Mouse (Mus musculus) midbrain, embryonic 11.5 days (tissue): ENCODE data around the gene Gpr176. TPM values are rescaled to one million over a fixed set of nuclear protein-coding genes. Genes with fewer than 3 reads are reported as not detected.
A peak's percentile ranks its signal among the peaks of the same experiment; 100 is the strongest.

Source experiments
- ATAC-seq: fragments of 200-750 bp; cut with Nextera tagmentation; 2 replicates; pipeline ENCODE4 v1.8.0; 2017; ENCODE audit warnings: moderate TSS enrichment, moderate library complexity; ENCODE audit not compliant: low FRiP score
- DNase-seq: peaks from one replicate; pipeline ENCODE4 v3.0.0; 2015; ENCODE audit warnings: low spot score; ENCODE audit errors: missing footprints
- H3K27ac ChIP-seq: fragments of 300-500 bp; sonication (generic); 2 replicates; pipeline ENCODE4 v1.5.1; 2014; ENCODE audit warnings: low read depth, low read length
- H3K27me3 ChIP-seq: fragments of 300-500 bp; sonication (generic); 2 replicates; pipeline ENCODE4 v1.6.1; 2014; ENCODE audit warnings: mild to moderate bottlenecking, low read length, moderate library complexity, mixed read lengths; ENCODE audit not compliant: control insufficient read depth, insufficient read depth
- H3K36me3 ChIP-seq: fragments of 300-500 bp; sonication (generic); 2 replicates; pipeline ENCODE4 v1.6.1; 2014; ENCODE audit warnings: mild to moderate bottlenecking, low read length, moderate library complexity, mixed read lengths; ENCODE audit not compliant: control insufficient read depth, insufficient read depth
- H3K4me1 ChIP-seq: fragments of 300-500 bp; sonication (generic); 2 replicates; pipeline ENCODE4 v1.6.1; 2014; ENCODE audit warnings: low read length; ENCODE audit not compliant: control insufficient read depth, insufficient read depth
- H3K4me2 ChIP-seq: fragments of 300-500 bp; sonication (generic); 2 replicates; pipeline ENCODE4 v1.6.1; 2014; ENCODE audit warnings: mild to moderate bottlenecking, moderate library complexity
- H3K4me3 ChIP-seq: fragments of 300-500 bp; sonication (generic); 2 replicates; pipeline ENCODE4 v1.5.1; 2014; ENCODE audit warnings: low read depth, low read length
- H3K9ac ChIP-seq: fragments of 300-500 bp; sonication (generic); 2 replicates; pipeline ENCODE4 v1.6.1; 2014; ENCODE audit warnings: low read length
- H3K9me3 ChIP-seq: fragments of 300-500 bp; sonication (generic); 2 replicates; pipeline ENCODE4 v1.6.1; 2016; ENCODE audit warnings: low read length; ENCODE audit not compliant: control insufficient read depth
- WGBS: fragments of 180-500 bp; shearing (Covaris S2); extraction: QIAGEN DNeasy Blood & Tissue Kit; methylation state at CpG from one replicate; pipeline ENCODE4 v1.1.7; 2014; 5-methylcytosine and 5-hydroxymethylcytosine counted together
- polyA plus RNA-seq: library from polyadenylated mRNA; unstranded; fragments of >200 nt; fragmentation: Nextera tagmentation; extraction: Ambion mirVana; gene quantifications from 2 replicates; pipeline ENCODE4 v1.2.1, GENCODE M21; 2014

Gpr176 gene
- polyA plus RNA-seq, 1 experiment from 2014 or later: 0.25 TPM

- no peak for ATAC-seq
- WGBS: 58% methylated on average over 1 of the region's 1 CpGs
- Histone ChIP-seq H3K4me1 (no peaks in the 10 kb centered on the region), H3K36me3 (no peaks in the 10 kb centered on the region), H3K4me3 (no peak overlapping the region), H3K9ac (no peak overlapping the region), H3K9me3 (no peaks in the 10 kb centered on the region), H3K27ac (no peak overlapping the region), H3K27me3 (no peaks in the 10 kb centered on the region), H3K4me2 (no peak overlapping the region)
- no peak for DNase-seq
Measured at GRCm38 (mm10) chr2:118379756-118380155, 6.5 kb upstream of the Gpr176 start.

- H3K4me3 ChIP-seq: no peak overlapping the region
- H3K27ac ChIP-seq: no peak overlapping the region
- H3K9me3 ChIP-seq: no peaks in the 10 kb centered on the region
- H3K4me1 ChIP-seq: peaks cover 10% of the 10 kb centered on the region
- H3K9ac ChIP-seq: no peak overlapping the region
- DNase-seq (no peak), ATAC-seq (no peak)
- peaks cover 20% of the 10 kb centered on the region for H3K27me3 ChIP-seq
- no peaks in the 10 kb centered on the region for H3K36me3 ChIP-seq
- no peak overlapping the region for H3K4me2 ChIP-seq
Measured at GRCm38 (mm10) chr2:118375931-118376330, 2.7 kb upstream of the Gpr176 start.

- no peak for DNase-seq
- Histone ChIP-seq H3K9ac (no peak overlapping the region), H3K4me2 (no peak overlapping the region), H3K36me3 (no peaks in the 10 kb centered on the region), H3K4me1 (peaks cover 10% of the 10 kb centered on the region), H3K27me3 (peaks cover 20% of the 10 kb centered on the region), H3K9me3 (no peaks in the 10 kb centered on the region), H3K27ac (no peak overlapping the region), H3K4me3 (no peak overlapping the region)
- ATAC-seq: no peak
- WGBS: 83% methylated on average over 1 of the region's 1 CpGs
Measured at GRCm38 (mm10) chr2:118375522-118375921, 2.3 kb upstream of the Gpr176 start.

GRCm38 (mm10) chr2:118373572-118374279, 507 bp upstream of the Gpr176 start:
- Histone ChIP-seq H3K9ac (peak overlapping the region; percentile 46), H3K27me3 (peaks cover 20% of the 10 kb centered on the region), H3K9me3 (no peaks in the 10 kb centered on the region), H3K36me3 (no peaks in the 10 kb centered on the region), H3K4me1 (peaks cover 10% of the 10 kb centered on the region), H3K4me3 (peak overlapping the region; percentile 46), H3K27ac (no peak overlapping the region), H3K4me2 (peak overlapping the region; percentile 94)
- ATAC-seq (peak; percentile 92), DNase-seq (peak; percentile 97)
- WGBS: 3% methylated on average over 43 of the region's 43 CpGs

- ATAC-seq (peak; percentile 14; the same call in 1 of the 2 replicates), DNase-seq (no peak)
- H3K4me2 ChIP-seq: peak overlapping the region; percentile 94
- H3K4me3 ChIP-seq: peak overlapping the region; percentile 46
- whole genome bisulfite sequencing: 9% methylated on average over 11 of the region's 11 CpGs
- H3K27ac ChIP-seq: no peak overlapping the region
- H3K4me1 ChIP-seq: peaks cover 10% of the 10 kb centered on the region
- peaks cover 20% of the 10 kb centered on the region for H3K27me3 ChIP-seq
- H3K9me3 ChIP-seq: no peaks in the 10 kb centered on the region
- no peaks in the 10 kb centered on the region for H3K36me3 ChIP-seq
- no peak overlapping the region; the same call in 1 of the 2 replicates for H3K9ac ChIP-seq
Measured at GRCm38 (mm10) chr2:118372561-118372900, 688 bp downstream of the Gpr176 start.

- DNase-seq (no peak), ATAC-seq (no peak)
- no peak overlapping the region for H3K4me2 ChIP-seq
- no peak overlapping the region for H3K9ac ChIP-seq
- H3K4me1 ChIP-seq: peaks cover 10% of the 10 kb centered on the region
- 53% methylated on average over 1 of the region's 1 CpGs for WGBS
- H3K36me3 ChIP-seq: no peaks in the 10 kb centered on the region
- H3K27me3 ChIP-seq: peaks cover 20% of the 10 kb centered on the region
- no peak overlapping the region for H3K4me3 ChIP-seq
- H3K9me3 ChIP-seq: no peaks in the 10 kb centered on the region
- no peak overlapping the region for H3K27ac ChIP-seq
Measured at GRCm38 (mm10) chr2:118371841-118372240, 1.4 kb downstream of the Gpr176 start.

- Histone ChIP-seq H3K4me1 (peaks cover 17% of the 10 kb centered on the region), H3K4me2 (no peak overlapping the region), H3K9ac (no peak overlapping the region), H3K9me3 (no peaks in the 10 kb centered on the region), H3K36me3 (no peaks in the 10 kb centered on the region), H3K27ac (no peak overlapping the region), H3K4me3 (no peak overlapping the region), H3K27me3 (no peaks in the 10 kb centered on the region)
- ATAC-seq (no peak), DNase-seq (no peak)
- 50% methylated on average over 6 of the region's 6 CpGs for WGBS
Measured at GRCm38 (mm10) chr2:118355138-118355719, 18.0 kb downstream of the Gpr176 start.

- Histone ChIP-seq H3K9me3 (no peaks in the 10 kb centered on the region), H3K9ac (no peak overlapping the region), H3K4me3 (no peak overlapping the region), H3K27me3 (no peaks in the 10 kb centered on the region), H3K36me3 (no peaks in the 10 kb centered on the region), H3K4me2 (no peak overlapping the region), H3K4me1 (peaks cover 17% of the 10 kb centered on the region), H3K27ac (no peak overlapping the region; the same call in 1 of the 2 replicates)
- ATAC-seq: no peak
- DNase-seq: peak; percentile 90
- 50% methylated on average over 4 of the region's 4 CpGs for WGBS
Measured at GRCm38 (mm10) chr2:118353916-118354403, 19.3 kb downstream of the Gpr176 start.

GRCm38 (mm10) chr2:118353498-118353897, 19.7 kb downstream of the Gpr176 start:
- no peaks in the 10 kb centered on the region for H3K36me3 ChIP-seq
- H3K9me3 ChIP-seq: no peaks in the 10 kb centered on the region
- H3K27ac ChIP-seq: no peak overlapping the region; the same call in 1 of the 2 replicates
- no peak overlapping the region for H3K4me2 ChIP-seq
- H3K4me3 ChIP-seq: no peak overlapping the region
- DNase-seq (peak; percentile 86), ATAC-seq (no peak)
- 25% methylated on average over 4 of the region's 4 CpGs for WGBS
- H3K27me3 ChIP-seq: no peaks in the 10 kb centered on the region
- H3K9ac ChIP-seq: no peak overlapping the region
- H3K4me1 ChIP-seq: peaks cover 17% of the 10 kb centered on the region
